11 mouse cellular contexts compared by ENCODE assay signal in genomic region chr2:59043313-59044032, GRCm38 (mm10).
DNase-seq lines count a peak whose midpoint lies in the region; ATAC-seq and TF ChIP-seq lines count a peak whose summit lies in the region.
"Had no signal": no experiment of that assay in that cellular context is flagged by ENCODE, and none has a peak within 500 bp of the region (broad histone marks: within the 10 kb centered on the region; RNA-seq: fewer than 3 reads in every experiment).

No protein-coding gene starts in this region.

- H3K27ac ChIP-seq in intestine, embryonic 15.5 days: no peak overlapping the region
- no peak overlapping the region for H3K27ac ChIP-seq in intestine, postnatal 0 days (ENCODE audit: low read depth, low read length)
- no peak overlapping the region for H3K27ac ChIP-seq in midbrain, embryonic 15.5 days
- H3K27ac ChIP-seq in midbrain, postnatal 0 days (ENCODE audit: low read depth, low read length): no peak overlapping the region
- no peak overlapping the region for H3K27ac ChIP-seq in stomach, embryonic 15.5 days
- H3K27ac ChIP-seq: forebrain, embryonic 15.5 days; hindbrain, embryonic 13.5 days had no signal

- TF ChIP-seq CTCF in intestine, postnatal 0 days (IDR thresholded peaks at IDR 0.05; ENCODE audit: low read depth): no peak
- TF ChIP-seq CTCF in midbrain, postnatal 0 days (IDR thresholded peaks at IDR 0.05): no peak

- no peak overlapping the region for H3K9ac ChIP-seq in intestine, embryonic 15.5 days
- no peak overlapping the region for H3K9ac ChIP-seq in intestine, postnatal 0 days (ENCODE audit: low read depth, low read length)
- H3K9ac ChIP-seq in midbrain, embryonic 15.5 days: no peak overlapping the region
- H3K9ac ChIP-seq in midbrain, postnatal 0 days (replicated peaks; ENCODE audit: low read length, poor library complexity, severe bottlenecking): no peak overlapping the region
- no peak overlapping the region for H3K9ac ChIP-seq in stomach, embryonic 15.5 days
- H3K9ac ChIP-seq: forebrain, embryonic 15.5 days; hindbrain, embryonic 13.5 days had no signal

- H3K4me2 ChIP-seq in intestine, embryonic 15.5 days (replicated peaks): peak overlapping the region; percentile 14; the same call in 1 of the 2 replicates
- no peak overlapping the region for H3K4me2 ChIP-seq in intestine, postnatal 0 days (replicated peaks; ENCODE audit: low read depth)
- H3K4me2 ChIP-seq in midbrain, embryonic 15.5 days: no peak overlapping the region
- no peak overlapping the region for H3K4me2 ChIP-seq in midbrain, postnatal 0 days (ENCODE audit: low read depth, low read length, poor library complexity, severe bottlenecking)
- peak overlapping the region; percentile 21; the same call in 1 of the 2 replicates for H3K4me2 ChIP-seq in stomach, embryonic 15.5 days
- H3K4me2 ChIP-seq: forebrain, embryonic 15.5 days; hindbrain, embryonic 13.5 days had no signal

- peaks cover 2% of the 10 kb centered on the region; the same call in 1 of the 2 replicates for H3K4me1 ChIP-seq in intestine, embryonic 15.5 days (replicated peaks)
- no peaks in the 10 kb centered on the region for H3K4me1 ChIP-seq in intestine, postnatal 0 days (replicated peaks; ENCODE audit: control insufficient read depth, insufficient read depth, low read length)
- H3K4me1 ChIP-seq in midbrain, embryonic 15.5 days: no peaks in the 10 kb centered on the region
- H3K4me1 ChIP-seq in midbrain, postnatal 0 days (ENCODE audit: insufficient read depth, low read length): no peaks in the 10 kb centered on the region
- H3K4me1 ChIP-seq in stomach, embryonic 15.5 days: no peaks in the 10 kb centered on the region
- H3K4me1 ChIP-seq: forebrain, embryonic 15.5 days; hindbrain, embryonic 13.5 days had no signal

- 51% methylated on average over 22 of the region's 22 CpGs for WGBS in intestine, embryonic 15.5 days
- 58% methylated on average over 22 of the region's 22 CpGs for WGBS in intestine, postnatal 0 days
- WGBS in midbrain, embryonic 15.5 days: 83% methylated on average over 22 of the region's 22 CpGs
- 79% methylated on average over 22 of the region's 22 CpGs for WGBS in midbrain, postnatal 0 days
- 56% methylated on average over 22 of the region's 22 CpGs for WGBS in stomach, embryonic 15.5 days

- H3K27me3 ChIP-seq in intestine, embryonic 15.5 days (replicated peaks): no peaks in the 10 kb centered on the region
- no peaks in the 10 kb centered on the region for H3K27me3 ChIP-seq in intestine, postnatal 0 days (replicated peaks; ENCODE audit: control insufficient read depth, insufficient read depth, low read length)
- H3K27me3 ChIP-seq in midbrain, embryonic 15.5 days (replicated peaks): no peaks in the 10 kb centered on the region
- H3K27me3 ChIP-seq in midbrain, postnatal 0 days (ENCODE audit: insufficient read depth, low read length): no peaks in the 10 kb centered on the region
- H3K27me3 ChIP-seq in stomach, embryonic 15.5 days (replicated peaks): no peaks in the 10 kb centered on the region
- H3K27me3 ChIP-seq: forebrain, embryonic 15.5 days; hindbrain, embryonic 13.5 days had no signal

- no peak for ATAC-seq in intestine, embryonic 15.5 days
- ATAC-seq in intestine, postnatal 0 days: no peak
- ATAC-seq in midbrain, embryonic 15.5 days (replicated peaks): peak; percentile 4; the same call in 1 of the 2 replicates
- no peak for ATAC-seq in midbrain, postnatal 0 days (ENCODE audit: low FRiP score)
- ATAC-seq in stomach, embryonic 15.5 days (ENCODE audit: insufficient read depth, low FRiP score, low read depth): no peak
- ATAC-seq: forebrain, embryonic 15.5 days had no signal

- no peaks in the 10 kb centered on the region for H3K9me3 ChIP-seq in intestine, embryonic 15.5 days
- no peaks in the 10 kb centered on the region for H3K9me3 ChIP-seq in intestine, postnatal 0 days (ENCODE audit: control insufficient read depth)
- no peaks in the 10 kb centered on the region for H3K9me3 ChIP-seq in midbrain, embryonic 15.5 days
- no peaks in the 10 kb centered on the region for H3K9me3 ChIP-seq in midbrain, postnatal 0 days (ENCODE audit: low read length)
- H3K9me3 ChIP-seq in stomach, embryonic 15.5 days: no peaks in the 10 kb centered on the region
- H3K9me3 ChIP-seq: forebrain, embryonic 15.5 days; hindbrain, embryonic 13.5 days had no signal

- H3K36me3 ChIP-seq in intestine, embryonic 15.5 days: no peaks in the 10 kb centered on the region
- H3K36me3 ChIP-seq in intestine, postnatal 0 days (ENCODE audit: control insufficient read depth, insufficient read depth): no peaks in the 10 kb centered on the region
- H3K36me3 ChIP-seq in midbrain, embryonic 15.5 days (replicated peaks): no peaks in the 10 kb centered on the region
- H3K36me3 ChIP-seq in midbrain, postnatal 0 days (ENCODE audit: insufficient read depth, low read length): no peaks in the 10 kb centered on the region
- H3K36me3 ChIP-seq in stomach, embryonic 15.5 days: no peaks in the 10 kb centered on the region
- H3K36me3 ChIP-seq: forebrain, embryonic 15.5 days; hindbrain, embryonic 13.5 days had no signal

- peak; percentile 9 for DNase-seq in embryo, embryonic 10 days (ENCODE audit: low spot score)
- no peak for DNase-seq in embryo, embryonic 10.5 days (ENCODE audit: low spot score)
- DNase-seq in midbrain, postnatal 0 days (ENCODE audit: low spot score): no peak
- no peak for DNase-seq in spleen, postnatal 36 days (ENCODE audit: low spot score in 2 of 2)
- DNase-seq: cerebellum, adult 9-10 months had no signal

- H3K4me3 ChIP-seq in intestine, embryonic 15.5 days (replicated peaks): no peak overlapping the region
- H3K4me3 ChIP-seq in intestine, postnatal 0 days (ENCODE audit: low read depth, low read length): no peak overlapping the region
- H3K4me3 ChIP-seq in midbrain, embryonic 15.5 days: no peak overlapping the region
- H3K4me3 ChIP-seq in midbrain, postnatal 0 days (ENCODE audit: low read depth, low read length): no peak overlapping the region
- H3K4me3 ChIP-seq in stomach, embryonic 15.5 days (replicated peaks): no peak overlapping the region
- H3K4me3 ChIP-seq: forebrain, embryonic 15.5 days; hindbrain, embryonic 13.5 days had no signal

Comparison
In these comparisons a context has a peak if more than half of its experiments do, and no peak if none do; other contexts are left out.
1. H3K4me2 ChIP-seq: peak in intestine, embryonic 15.5 days (single experiment) and stomach, embryonic 15.5 days (single experiment); none in intestine, postnatal 0 days (single experiment), midbrain, embryonic 15.5 days (single experiment) and midbrain, postnatal 0 days (single experiment).